Mouse (Mus musculus): ENCODE measurements around the gene Dctpp1. TPM values are rescaled to one million over a fixed set of nuclear protein-coding genes. Genes with fewer than 3 reads are reported as not detected.

The Dctpp1 gene
- polyA plus RNA-seq, 1 experiment from 2014 or later: 224 TPM

- peak overlapping the region; percentile 60 for H3K4me2 ChIP-seq
- peak overlapping the region; percentile 37 for H3K4me3 ChIP-seq (replicated peaks)
- H3K9ac ChIP-seq (replicated peaks): peak overlapping the region; percentile 45; the same call in 1 of the 2 replicates
- no peak overlapping the region for H3K27ac ChIP-seq
- 22% methylated on average over 33 of the region's 33 CpGs for WGBS
- no peak for ATAC-seq (ENCODE audit: insufficient number of reproducible peaks, insufficient read depth, low FRiP score, low TSS enrichment, low read depth)
- H3K4me1 ChIP-seq (replicated peaks): peaks cover 20% of the 10 kb centered on the region
- H3K36me3 ChIP-seq: no peaks in the 10 kb centered on the region
- peaks cover 16% of the 10 kb centered on the region; the same call in 1 of the 2 replicates for H3K27me3 ChIP-seq
- no peaks in the 10 kb centered on the region for H3K9me3 ChIP-seq
These were observed 45.3 kb downstream of the Dctpp1 start for GRCm38 (mm10) chr7:127214981-127215871.

DNA sequence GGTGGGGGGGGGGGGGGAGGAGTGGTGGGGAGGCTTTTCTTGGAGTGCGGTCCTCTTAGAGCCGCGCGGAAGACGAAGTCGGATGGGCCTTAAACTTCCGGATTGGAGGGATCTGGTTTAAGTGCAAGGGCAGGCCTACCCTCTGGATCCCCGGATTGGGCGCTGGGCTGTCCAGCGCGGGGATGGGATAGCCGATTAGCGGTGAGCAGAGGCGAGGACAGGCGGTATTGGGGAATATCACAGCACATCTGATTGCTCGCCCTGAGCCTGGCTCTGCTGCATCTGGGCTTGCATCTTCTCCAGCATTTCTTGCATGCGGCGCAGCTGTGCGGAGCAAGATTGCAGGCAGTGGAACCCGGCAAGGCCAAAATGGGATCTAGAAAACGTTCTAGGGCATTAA is 46.0 kb downstream of the Dctpp1 start:
- peak overlapping the region; percentile 45; the same call in 1 of the 2 replicates for H3K9ac ChIP-seq (replicated peaks)
- H3K27me3 ChIP-seq: peaks cover 16% of the 10 kb centered on the region; the same call in 1 of the 2 replicates
- H3K36me3 ChIP-seq: no peaks in the 10 kb centered on the region
- peak overlapping the region; percentile 37 for H3K4me3 ChIP-seq (replicated peaks)
- WGBS: 23% methylated on average over 21 of the region's 21 CpGs
- no peak for ATAC-seq (ENCODE audit: insufficient number of reproducible peaks, insufficient read depth, low FRiP score, low TSS enrichment, low read depth)
- peaks cover 21% of the 10 kb centered on the region for H3K4me1 ChIP-seq (replicated peaks)
- no peaks in the 10 kb centered on the region for H3K9me3 ChIP-seq
- no peak overlapping the region for H3K27ac ChIP-seq
- peak overlapping the region; percentile 60 for H3K4me2 ChIP-seq

- Histone ChIP-seq H3K4me1 (replicated peaks) (peaks cover 25% of the 10 kb centered on the region), H3K27ac (no peak overlapping the region), H3K4me2 (peak overlapping the region; percentile 60), H3K9me3 (no peaks in the 10 kb centered on the region), H3K27me3 (peaks cover 16% of the 10 kb centered on the region; the same call in 1 of the 2 replicates), H3K4me3 (replicated peaks) (peak overlapping the region; percentile 37; the same call in 1 of the 2 replicates), H3K36me3 (no peaks in the 10 kb centered on the region), H3K9ac (replicated peaks) (no peak overlapping the region)
- WGBS: 54% methylated on average over 12 of the region's 12 CpGs
- ATAC-seq (ENCODE audit: insufficient number of reproducible peaks, insufficient read depth, low FRiP score, low TSS enrichment, low read depth): no peak
These were observed 46.6 kb downstream of the Dctpp1 start for GRCm38 (mm10) chr7:127213930-127214329.

DNA sequence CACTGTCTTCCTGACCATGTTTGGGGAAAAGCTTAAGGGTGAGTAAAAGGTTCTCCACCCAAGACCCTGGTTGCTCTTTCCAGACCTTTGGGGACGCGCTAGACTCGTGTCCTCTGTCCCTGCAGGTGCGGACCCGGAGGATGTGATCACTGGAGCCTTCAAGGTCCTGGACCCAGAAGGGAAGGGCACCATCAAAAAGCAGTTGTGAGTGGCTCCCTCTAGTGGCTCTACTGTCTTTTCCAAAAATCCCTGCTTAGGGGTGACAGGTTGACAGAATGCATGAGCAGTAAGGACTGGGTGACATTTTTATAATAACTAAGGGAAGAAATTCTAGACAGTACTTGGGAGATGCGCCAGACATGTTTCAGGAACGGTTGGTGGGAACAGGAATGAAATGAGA is 47.0 kb downstream of the Dctpp1 start:
- no peak overlapping the region for H3K27ac ChIP-seq
- peaks cover 16% of the 10 kb centered on the region; the same call in 1 of the 2 replicates for H3K27me3 ChIP-seq
- peak overlapping the region; percentile 60; the same call in 1 of the 2 replicates for H3K4me2 ChIP-seq
- H3K4me3 ChIP-seq (replicated peaks): no peak overlapping the region
- no peak overlapping the region for H3K9ac ChIP-seq (replicated peaks)
- WGBS: 32% methylated on average over 7 of the region's 7 CpGs
- H3K9me3 ChIP-seq: no peaks in the 10 kb centered on the region
- no peaks in the 10 kb centered on the region for H3K36me3 ChIP-seq
- H3K4me1 ChIP-seq (replicated peaks): peaks cover 25% of the 10 kb centered on the region
- no peak for ATAC-seq (ENCODE audit: insufficient number of reproducible peaks, insufficient read depth, low FRiP score, low TSS enrichment, low read depth)

DNA sequence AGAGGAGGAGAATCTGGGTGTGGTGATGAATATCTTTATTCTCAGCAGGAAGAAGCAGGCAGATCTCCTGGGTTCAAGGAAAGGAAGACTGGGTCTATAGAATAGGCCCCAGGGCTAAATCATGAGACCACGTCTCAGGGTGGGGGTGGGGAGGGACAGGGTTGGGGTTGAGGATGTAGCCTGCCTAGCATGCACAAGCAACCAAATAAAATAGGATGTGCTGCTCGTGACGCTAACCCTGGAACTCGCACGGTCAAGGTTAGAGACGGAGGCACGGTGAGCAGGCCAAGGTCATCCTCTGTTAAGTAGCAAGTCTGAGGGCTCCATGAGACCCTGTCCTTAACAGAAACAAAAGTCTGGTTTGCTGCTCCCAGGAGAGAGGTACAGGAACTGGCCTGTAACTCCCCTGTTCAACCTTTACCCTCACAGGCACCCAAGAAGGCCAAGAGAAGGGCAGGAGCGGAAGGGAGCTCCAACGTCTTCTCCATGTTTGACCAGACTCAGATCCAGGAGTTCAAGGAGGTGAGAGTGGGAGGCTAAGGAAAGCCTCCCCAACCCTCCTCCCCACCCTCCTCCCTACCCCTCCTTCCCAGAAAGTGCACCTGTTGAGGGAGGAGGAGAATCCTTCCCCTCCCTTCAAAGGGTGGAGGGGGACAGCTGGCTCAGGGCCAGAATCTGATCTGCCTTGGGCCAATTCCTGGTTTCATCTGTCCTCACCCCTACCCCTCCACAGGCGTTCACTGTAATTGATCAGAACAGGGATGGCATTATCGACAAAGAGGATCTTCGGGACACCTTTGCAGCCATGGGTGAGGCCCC is 47.9 kb downstream of the Dctpp1 start:
- no peak overlapping the region for H3K27ac ChIP-seq
- no peak overlapping the region for H3K9ac ChIP-seq (replicated peaks)
- no peaks in the 10 kb centered on the region for H3K36me3 ChIP-seq
- no peak overlapping the region for H3K4me2 ChIP-seq
- peaks cover 25% of the 10 kb centered on the region for H3K4me1 ChIP-seq (replicated peaks)
- no peaks in the 10 kb centered on the region for H3K9me3 ChIP-seq
- no peak for ATAC-seq (ENCODE audit: insufficient number of reproducible peaks, insufficient read depth, low FRiP score, low TSS enrichment, low read depth)
- 86% methylated on average over 12 of the region's 12 CpGs for WGBS
- peaks cover 16% of the 10 kb centered on the region; the same call in 1 of the 2 replicates for H3K27me3 ChIP-seq
- no peak overlapping the region for H3K4me3 ChIP-seq (replicated peaks)

- H3K4me1 ChIP-seq (replicated peaks): peaks cover 39% of the 10 kb centered on the region
- no peak overlapping the region for H3K9ac ChIP-seq (replicated peaks)
- H3K4me3 ChIP-seq (replicated peaks): no peak overlapping the region
- no peak overlapping the region for H3K27ac ChIP-seq
- WGBS: 74% methylated on average over 5 of the region's 5 CpGs
- H3K4me2 ChIP-seq: no peak overlapping the region
- peaks cover 4% of the 10 kb centered on the region; the same call in 1 of the 2 replicates for H3K36me3 ChIP-seq
- no peaks in the 10 kb centered on the region for H3K9me3 ChIP-seq
- peaks cover 16% of the 10 kb centered on the region; the same call in 1 of the 2 replicates for H3K27me3 ChIP-seq
- no peak for ATAC-seq (ENCODE audit: insufficient number of reproducible peaks, insufficient read depth, low FRiP score, low TSS enrichment, low read depth)
These were observed 49.3 kb downstream of the Dctpp1 start for GRCm38 (mm10) chr7:127211014-127211745.

- WGBS: 82% methylated on average over 4 of the region's 4 CpGs
These were observed 50.2 kb downstream of the Dctpp1 start for GRCm38 (mm10) chr7:127210266-127210665.

GRCm38 (mm10) chr7:127209851-127210250 is 50.7 kb downstream of the Dctpp1 start:
- Histone ChIP-seq H3K4me2 (peak overlapping the region; percentile 63), H3K9me3 (no peaks in the 10 kb centered on the region), H3K36me3 (peaks cover 12% of the 10 kb centered on the region), H3K4me3 (replicated peaks) (no peak overlapping the region), H3K9ac (replicated peaks) (no peak overlapping the region), H3K27me3 (peaks cover 16% of the 10 kb centered on the region; the same call in 1 of the 2 replicates), H3K27ac (no peak overlapping the region), H3K4me1 (replicated peaks) (peaks cover 40% of the 10 kb centered on the region)
- ATAC-seq (ENCODE audit: insufficient number of reproducible peaks, insufficient read depth, low FRiP score, low TSS enrichment, low read depth): no peak
- WGBS: 81% methylated on average over 5 of the region's 5 CpGs

More at GRCm38 (mm10) chr7:127210266-127210665, 50.2 kb downstream of the Dctpp1 start:
- Histone ChIP-seq H3K9ac (replicated peaks) (no peak overlapping the region), H3K36me3 (peaks cover 7% of the 10 kb centered on the region), H3K27ac (no peak overlapping the region), H3K4me3 (replicated peaks) (no peak overlapping the region), H3K27me3 (peaks cover 16% of the 10 kb centered on the region; the same call in 1 of the 2 replicates), H3K4me2 (no peak overlapping the region), H3K9me3 (no peaks in the 10 kb centered on the region), H3K4me1 (replicated peaks) (peaks cover 41% of the 10 kb centered on the region)
- ATAC-seq (ENCODE audit: insufficient number of reproducible peaks, insufficient read depth, low FRiP score, low TSS enrichment, low read depth): no peak

DNA sequence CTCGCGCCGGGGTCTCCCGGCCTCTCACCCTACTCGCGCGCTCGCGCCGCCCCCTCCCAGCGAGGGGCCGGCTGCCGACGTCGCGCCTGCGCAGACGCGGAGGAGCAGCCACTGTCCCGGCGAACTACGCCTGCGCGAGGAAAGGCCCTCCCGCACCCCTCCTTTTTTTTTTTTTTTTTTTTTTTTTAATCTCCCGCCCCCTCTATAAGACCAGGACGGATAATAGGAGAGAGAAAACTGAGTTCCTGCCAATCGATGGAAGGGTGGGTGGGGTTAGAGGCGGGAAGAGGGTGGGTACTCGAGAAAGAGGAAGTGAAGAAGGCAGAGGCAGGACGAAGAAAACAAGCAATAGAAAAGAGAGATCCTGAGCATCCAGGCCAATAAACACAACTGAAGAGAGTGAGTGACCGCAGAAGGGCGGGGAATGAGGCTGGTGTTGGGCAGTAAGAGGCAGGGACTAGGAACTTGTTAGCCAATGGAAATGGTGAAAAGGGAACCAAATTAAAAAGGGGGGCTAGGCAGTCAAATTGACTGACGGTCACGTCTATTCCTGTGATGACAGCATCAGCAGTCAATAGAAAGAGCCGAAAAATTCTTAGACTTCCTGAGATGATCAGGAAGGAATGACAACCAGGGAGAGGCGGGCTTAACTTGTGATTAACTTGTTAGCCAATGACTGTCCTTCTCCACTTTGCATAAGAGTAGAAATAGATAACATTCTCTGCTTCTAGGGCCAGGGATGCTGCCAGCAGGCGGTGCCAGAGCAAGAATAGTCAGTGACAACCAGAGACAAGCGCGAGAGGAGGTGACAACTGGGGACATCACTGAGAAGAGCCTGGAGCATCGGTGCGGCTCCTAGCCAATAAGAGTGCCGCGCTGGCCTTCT is 51.7 kb downstream of the Dctpp1 start, which contains the start of gene Mylpf:
Gene Mylpf (plus strand): TSS at position 338 of the 886 bp plus-strand sequence.
- Histone ChIP-seq H3K4me3 (replicated peaks) (peak within 1 kb of the TSS; percentile 96), H3K9me3 (no peaks in the 10 kb centered on the region), H3K9ac (replicated peaks) (peak within 1 kb of the TSS; percentile 96), H3K27ac (peak within 1 kb of the TSS; percentile 92), H3K27me3 (peaks cover 7% of the 10 kb centered on the region; the same call in 1 of the 2 replicates), H3K4me1 (replicated peaks) (peaks cover 30% of the 10 kb centered on the region), H3K4me2 (peak within 1 kb of the TSS; percentile 97), H3K36me3 (peaks cover 18% of the 10 kb centered on the region)
- WGBS: under 1% methylated on average over 40 of the region's 44 CpGs
- ATAC-seq (ENCODE audit: insufficient number of reproducible peaks, insufficient read depth, low FRiP score, low TSS enrichment, low read depth): peak; percentile 92

GRCm38 (mm10) chr7:127208295-127208552 is 52.3 kb downstream of the Dctpp1 start, which contains the start of gene Tbc1d10b:
Gene Tbc1d10b, minus strand, starts transcription at chr7:127208468.
- peak within 1 kb of the TSS; percentile 97 for H3K4me2 ChIP-seq
- no peaks in the 10 kb centered on the region for H3K9me3 ChIP-seq
- H3K36me3 ChIP-seq: peaks cover 24% of the 10 kb centered on the region
- H3K27me3 ChIP-seq: 0 out of 2 replicates have a peak, but pooled peaks cover under 1% of the 10 kb centered on the region
- H3K4me1 ChIP-seq (replicated peaks): peaks cover 29% of the 10 kb centered on the region
- peak within 1 kb of the TSS; percentile 92 for H3K27ac ChIP-seq
- peak within 1 kb of the TSS; percentile 96 for H3K4me3 ChIP-seq (replicated peaks)
- WGBS: under 1% methylated on average over 35 of the region's 44 CpGs
- ATAC-seq (ENCODE audit: insufficient number of reproducible peaks, insufficient read depth, low FRiP score, low TSS enrichment, low read depth): no peak; the same call in 1 of the 2 replicates
- peak within 1 kb of the TSS; percentile 96 for H3K9ac ChIP-seq (replicated peaks)

Measured in limb, embryonic 12.5 days (tissue).